Mouse (Mus musculus) splenic B cell, adult 2 months (primary cell): ENCODE measurements at regions not wholly inside any gene's neighbourhood (a gene's known extent, or its start where the extent isn't known, plus 50 kb on each side); places are given as distances from the start of the nearest gene placed in this dataset.
"Not testable (repeated sequence)": the region's sequence is repeated elsewhere in the genome, so short reads cannot be mapped to it uniquely, and the experiment has no call there.

Experiments used
- DNase-seq: peaks from one replicate; pipeline ENCODE4 v3.0.0-alpha.2; 2011; ENCODE audit warnings: low read depth, low spot score
- H3K27me3 ChIP-seq: 2 replicates; pipeline ENCODE4 v1.6.1; 2012; ENCODE audit warnings: mild to moderate bottlenecking, low read length, moderate library complexity, mixed read lengths; ENCODE audit not compliant: control insufficient read depth, poor library complexity, insufficient read depth, severe bottlenecking
- H3K36me3 ChIP-seq: 2 replicates; pipeline ENCODE4 v1.6.1; 2012; ENCODE audit warnings: mild to moderate bottlenecking, low read length, moderate library complexity, mixed read lengths; ENCODE audit not compliant: control insufficient read depth, poor library complexity, insufficient read depth, severe bottlenecking

DNA sequence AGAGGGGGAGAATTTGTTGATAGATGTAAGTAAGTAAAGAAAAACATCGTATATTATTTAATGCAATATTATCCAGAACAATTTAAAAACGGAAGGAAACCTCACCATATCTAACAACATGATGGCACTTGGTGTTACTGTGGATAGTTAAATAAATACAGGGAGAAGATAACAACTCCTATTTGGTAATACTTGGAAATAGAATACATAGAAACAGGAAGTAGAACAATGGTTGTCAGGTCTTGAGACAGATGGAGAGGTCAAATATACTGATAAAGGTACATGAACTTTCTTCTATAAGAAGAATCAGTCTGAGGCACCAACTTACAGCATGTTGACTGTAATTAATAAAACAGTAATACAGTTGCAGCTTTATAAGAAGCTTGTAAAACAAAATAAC is 242.6 kb downstream of the Kif20b start:
- H3K27me3 ChIP-seq = no peaks in the 10 kb centered on the region
- no peaks in the 10 kb centered on the region for H3K36me3 ChIP-seq
- no peak for DNase-seq

DNA sequence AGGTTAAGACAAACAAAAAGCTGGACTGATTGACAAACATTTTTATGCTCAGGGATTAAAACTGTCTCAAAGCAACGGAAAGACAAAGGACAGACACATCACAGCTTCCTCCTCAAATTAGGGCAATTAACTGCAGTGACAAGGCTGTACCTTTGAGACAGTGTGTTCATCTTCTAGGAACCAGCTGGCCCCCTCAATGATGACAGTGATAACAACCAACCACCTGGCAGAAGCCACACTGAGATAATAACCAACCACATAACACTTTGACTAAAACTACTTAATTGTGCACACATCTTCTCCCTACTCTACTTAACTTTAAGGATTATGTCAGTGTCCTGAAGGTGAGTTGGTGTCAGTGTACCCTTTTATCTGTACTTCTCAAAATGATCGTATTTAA is 248.4 kb downstream of the Kif20b start:
- Histone ChIP-seq H3K27me3 (no peaks in the 10 kb centered on the region), H3K36me3 (no peaks in the 10 kb centered on the region)
- no peak for DNase-seq

DNA sequence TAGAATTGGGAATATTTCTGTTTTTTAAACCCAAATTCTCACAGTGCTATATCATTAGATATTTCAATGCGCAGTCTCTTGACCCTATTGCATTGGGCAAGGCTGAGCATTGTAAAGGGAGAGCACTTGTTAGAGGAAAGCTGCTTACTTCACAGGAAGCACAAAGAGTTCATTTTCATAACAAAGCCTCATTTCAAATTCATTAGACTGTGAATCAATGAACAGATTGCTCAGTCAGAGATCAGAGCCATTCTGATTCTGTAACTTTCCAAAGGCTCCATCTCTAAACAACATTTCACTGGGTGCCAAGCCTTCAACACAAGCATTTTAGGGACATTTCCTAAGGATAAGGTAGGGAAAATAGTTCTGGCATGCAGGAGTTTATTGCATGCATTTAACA is 257.9 kb downstream of the Kif20b start:
- H3K27me3 ChIP-seq = no peaks in the 10 kb centered on the region
- no peak for DNase-seq
- H3K36me3 ChIP-seq = no peaks in the 10 kb centered on the region

DNA sequence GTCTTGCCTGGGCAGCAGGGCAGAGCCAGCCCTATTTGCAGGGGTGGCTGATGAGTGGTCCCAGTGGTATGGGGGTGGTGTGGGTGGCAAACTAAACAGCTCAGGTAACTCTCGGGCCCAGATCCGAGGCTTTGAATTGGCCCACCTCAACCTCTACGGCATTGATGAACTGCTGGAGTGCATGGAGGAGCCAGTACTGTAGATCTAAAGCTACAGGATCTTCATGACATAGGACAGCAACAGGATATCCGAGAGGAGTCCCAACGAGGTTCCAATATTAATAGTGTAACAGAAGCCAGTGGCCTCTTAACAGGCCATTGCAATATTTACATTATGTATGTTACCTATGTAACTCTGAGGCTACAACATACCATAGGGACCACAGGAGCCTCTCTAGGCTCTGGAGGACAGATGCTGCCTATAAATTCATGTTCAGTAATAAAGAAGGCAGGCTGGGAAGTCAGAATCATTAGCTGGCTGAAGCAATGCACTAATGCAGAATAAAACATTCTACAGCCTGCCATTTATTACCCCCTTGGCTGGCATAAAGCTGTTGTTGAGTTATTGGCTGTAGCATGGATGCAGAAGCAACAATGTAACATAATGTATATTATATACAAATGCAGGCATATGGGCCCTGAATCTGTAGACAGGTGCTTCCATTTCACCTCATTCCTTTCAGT is 283.5 kb downstream of the Kif20b start:
- no peak for DNase-seq

DNA sequence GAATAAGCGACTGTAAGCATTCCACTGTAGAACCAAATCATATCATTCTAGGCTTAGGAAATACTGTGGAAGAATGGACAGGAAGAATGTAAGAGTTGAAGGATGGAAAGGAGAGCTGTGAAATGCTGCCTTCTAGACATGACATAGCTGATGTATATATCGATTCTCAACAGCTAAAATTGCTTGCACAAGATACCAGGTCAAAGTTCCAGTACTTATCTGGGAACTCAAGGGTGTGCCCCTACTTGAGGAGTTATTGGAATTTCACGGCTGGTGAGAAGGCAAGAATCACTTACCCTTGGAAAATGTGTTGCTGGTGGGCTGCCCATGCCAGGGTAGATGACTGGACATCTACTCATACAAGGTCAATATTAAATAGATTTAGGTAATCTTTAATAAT is 322.0 kb downstream of the Kif20b start:
- DNase-seq = no peak
- Histone ChIP-seq H3K27me3 (no peaks in the 10 kb centered on the region), H3K36me3 (no peaks in the 10 kb centered on the region)

More for the DNA sequence above, 283.5 kb downstream of the Kif20b start:
- Histone ChIP-seq H3K36me3 (no peaks in the 10 kb centered on the region), H3K27me3 (no peaks in the 10 kb centered on the region)

DNA sequence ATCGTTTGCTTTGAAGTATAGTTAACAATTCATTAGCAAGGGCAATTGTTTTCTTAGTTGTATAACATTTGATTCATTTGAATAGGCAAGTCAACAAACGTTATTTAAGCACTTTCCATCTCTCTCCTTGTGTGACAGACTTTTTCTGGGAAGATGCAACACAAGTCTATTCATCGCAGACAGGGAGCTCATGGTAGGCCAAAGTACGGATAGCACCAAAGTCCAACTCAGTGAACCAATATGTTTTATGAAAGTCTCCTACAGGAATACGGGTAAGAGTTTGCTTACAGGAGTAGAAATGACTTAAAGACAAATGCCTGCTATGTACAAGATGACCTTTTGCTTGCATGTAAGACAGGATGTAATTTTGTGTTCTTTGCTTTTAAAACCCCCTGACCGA is 325.4 kb downstream of the Kif20b start:
- Histone ChIP-seq H3K36me3 (no peaks in the 10 kb centered on the region), H3K27me3 (no peaks in the 10 kb centered on the region)
- DNase-seq = no peak

DNA sequence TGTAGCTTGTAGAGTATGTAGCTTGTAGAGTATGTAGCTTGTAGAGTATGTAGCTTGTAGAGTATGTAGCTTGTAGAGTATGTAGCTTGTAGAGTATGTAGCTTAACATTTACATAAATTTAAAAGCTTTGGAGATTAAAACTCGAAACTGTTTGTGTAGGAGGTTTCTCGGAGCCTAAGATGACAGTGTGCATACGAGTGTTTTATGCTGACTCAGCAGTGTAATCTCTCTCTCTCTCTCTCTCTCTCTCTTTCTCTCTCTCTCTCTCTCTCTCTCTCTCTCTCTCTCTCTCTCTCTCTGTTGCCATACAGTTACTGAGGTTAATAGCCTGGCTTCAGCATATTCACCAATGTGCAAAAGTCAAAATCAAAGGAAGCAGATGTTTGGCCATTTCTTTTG is 336.5 kb downstream of the Kif20b start:
- not testable (repeated sequence) for H3K27me3 ChIP-seq, DNase-seq

DNA sequence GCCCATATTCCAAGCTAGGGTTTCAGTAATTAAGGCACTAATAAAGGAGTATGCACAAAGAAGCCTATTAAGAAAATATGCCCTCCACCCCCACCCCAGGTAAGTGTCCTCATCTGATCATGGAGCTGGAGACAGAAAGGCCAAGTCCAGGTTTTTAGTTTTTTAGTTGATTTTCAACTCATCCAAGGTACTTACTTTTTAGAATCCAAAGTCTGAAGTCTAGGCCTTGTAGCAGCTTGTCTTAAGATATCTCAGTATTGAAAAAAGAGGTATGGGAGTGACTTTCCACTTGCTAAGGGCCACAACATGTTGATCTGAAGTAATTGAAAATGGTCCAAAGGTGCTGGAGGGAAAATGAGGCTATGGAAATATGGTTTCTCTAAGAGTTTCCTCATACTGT is 340.9 kb downstream of the Kif20b start:
- DNase-seq = no peak
- no peaks in the 10 kb centered on the region for H3K36me3 ChIP-seq
- no peaks in the 10 kb centered on the region for H3K27me3 ChIP-seq

More for the DNA sequence above, 336.5 kb downstream of the Kif20b start:
- not testable (repeated sequence) for H3K36me3 ChIP-seq

DNA sequence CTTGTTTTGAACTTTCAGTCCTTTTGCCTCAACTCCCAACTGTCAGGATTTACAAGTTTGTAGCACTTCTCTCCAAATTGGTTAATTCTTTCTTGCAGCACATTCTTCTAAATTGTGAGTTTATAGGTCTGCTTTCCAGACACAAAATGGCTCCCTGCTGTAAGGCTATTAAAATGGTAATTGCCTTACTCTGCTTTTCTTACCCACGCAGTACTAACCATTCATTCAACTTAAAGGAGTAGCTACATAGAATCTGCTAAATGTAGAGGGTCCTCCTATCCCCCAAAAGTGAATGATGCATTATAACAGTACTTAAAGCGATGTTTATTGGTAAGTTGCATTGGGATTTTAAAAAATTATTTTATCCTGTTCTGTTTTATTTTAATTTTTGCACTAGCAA is 356.2 kb downstream of the Kif20b start:
- H3K27me3 ChIP-seq = no peaks in the 10 kb centered on the region
- no peaks in the 10 kb centered on the region for H3K36me3 ChIP-seq
- DNase-seq = no peak

DNA sequence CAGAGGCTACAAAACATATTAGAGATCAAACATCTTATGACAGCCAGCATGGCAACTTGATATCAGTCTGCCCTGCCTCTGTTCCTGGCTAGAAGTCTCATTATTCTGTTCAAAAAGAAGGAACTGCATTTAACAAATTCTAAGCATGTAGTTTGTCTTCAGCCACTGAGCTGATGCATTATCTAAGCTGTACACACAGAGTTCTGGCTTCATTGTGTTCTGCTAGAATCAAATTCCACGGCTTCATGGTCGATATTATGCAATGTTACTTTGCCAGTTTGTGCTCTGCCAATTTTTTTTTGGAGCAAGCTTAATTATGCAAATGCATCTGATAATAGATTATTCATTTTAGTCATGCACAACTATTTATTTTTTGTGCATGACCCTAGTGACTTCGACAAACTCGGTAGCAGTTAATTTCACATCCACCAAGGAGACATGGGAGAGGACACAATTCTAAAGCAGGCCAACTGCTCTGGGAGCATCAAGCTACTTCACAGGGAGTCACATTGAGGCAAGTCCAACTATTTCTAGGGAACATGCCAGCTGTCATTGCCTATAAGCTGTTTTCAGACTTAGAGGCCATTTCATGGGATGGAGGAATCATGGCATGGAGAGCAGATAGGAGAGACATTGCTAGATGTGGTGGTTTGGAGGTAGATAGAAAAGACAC is 360.8 kb downstream of the Kif20b start:
- Histone ChIP-seq H3K36me3 (no peaks in the 10 kb centered on the region), H3K27me3 (no peaks in the 10 kb centered on the region)
- DNase-seq = no peak

DNA sequence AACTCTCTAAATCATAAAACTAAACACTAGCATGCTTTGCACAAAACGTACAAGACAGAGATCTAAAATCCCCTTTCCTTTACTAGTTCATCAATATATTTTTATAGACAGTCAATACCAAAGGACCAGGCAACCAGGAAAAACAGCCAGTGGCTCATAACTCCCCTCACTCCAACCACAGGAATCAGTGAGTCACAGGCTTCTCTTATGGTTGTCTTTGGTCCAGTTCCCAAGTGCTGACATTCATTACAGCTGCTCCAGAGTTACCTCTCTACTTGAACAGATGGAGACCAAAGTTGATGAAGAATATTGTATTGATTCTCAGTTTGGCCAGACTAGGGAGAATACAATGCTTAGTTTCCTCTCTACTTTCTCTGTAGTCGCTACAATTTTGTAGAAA is 376.7 kb downstream of the Kif20b start:
- Histone ChIP-seq H3K36me3 (no peaks in the 10 kb centered on the region), H3K27me3 (no peaks in the 10 kb centered on the region)
- no peak for DNase-seq

DNA sequence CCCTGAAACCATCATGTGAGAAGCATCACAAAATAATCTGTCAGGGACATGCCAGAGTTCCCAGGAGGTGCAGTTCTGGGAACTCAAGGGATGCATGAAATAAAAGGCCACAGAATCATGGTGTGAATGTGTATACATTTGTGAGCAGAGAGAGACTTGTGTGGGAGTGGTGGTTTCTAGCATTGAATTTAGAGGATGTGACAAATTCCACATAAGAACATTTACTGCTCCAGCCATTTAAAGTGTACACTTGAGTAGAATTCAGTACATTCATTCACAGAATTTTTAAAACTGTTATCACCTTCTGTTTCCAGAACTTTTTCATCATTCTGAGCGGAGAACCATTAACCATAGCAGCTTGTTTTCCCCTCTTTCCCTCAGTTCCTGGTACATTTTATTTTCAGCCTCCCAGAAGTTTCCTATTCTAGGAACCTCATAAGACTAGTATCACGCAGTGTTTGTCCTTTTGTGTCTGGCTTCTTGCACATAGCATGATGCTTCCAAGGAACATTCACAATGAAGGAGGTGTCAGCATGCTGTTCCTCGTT is 380.6 kb downstream of the Kif20b start:
- no peak for DNase-seq
- no peaks in the 10 kb centered on the region for H3K27me3 ChIP-seq
- no peaks in the 10 kb centered on the region for H3K36me3 ChIP-seq
